Mouse (Mus musculus): ENCODE measurements around the gene Rad51d. TPM values are rescaled to one million over a fixed set of nuclear protein-coding genes. Genes with fewer than 3 reads are reported as not detected.

Rad51d gene
- polyA plus RNA-seq, 1 experiment: 10.2 TPM

GRCm38 (mm10) chr11:82855327-82855973 lies 35.0 kb downstream of the Rad51d start:
- Histone ChIP-seq H3K4me1 (ENCODE audit: control insufficient read depth, insufficient read depth, insufficient read length, low read length) (no peaks in the 10 kb centered on the region), H3K27me3 (ENCODE audit: control insufficient read depth, insufficient read depth, low read length) (no peaks in the 10 kb centered on the region), H3K4me3 (ENCODE audit: low read depth, low read length) (no peak overlapping the region), H3K36me3 (ENCODE audit: control insufficient read depth, insufficient read depth, low read length) (no peaks in the 10 kb centered on the region), H3K27ac (ENCODE audit: insufficient read depth, low read depth, low read length) (no peak overlapping the region)
- WGBS: 80% methylated on average over 9 of the region's 9 CpGs
- TF ChIP-seq POLR2A (IDR thresholded peaks at IDR 0.05; ENCODE audit: low read depth, low read length) (no peak), CTCF (IDR thresholded peaks at IDR 0.05; ENCODE audit: extremely low read depth, insufficient read length, insufficient replicate concordance, low read depth, low read length) (no peak)

DNA sequence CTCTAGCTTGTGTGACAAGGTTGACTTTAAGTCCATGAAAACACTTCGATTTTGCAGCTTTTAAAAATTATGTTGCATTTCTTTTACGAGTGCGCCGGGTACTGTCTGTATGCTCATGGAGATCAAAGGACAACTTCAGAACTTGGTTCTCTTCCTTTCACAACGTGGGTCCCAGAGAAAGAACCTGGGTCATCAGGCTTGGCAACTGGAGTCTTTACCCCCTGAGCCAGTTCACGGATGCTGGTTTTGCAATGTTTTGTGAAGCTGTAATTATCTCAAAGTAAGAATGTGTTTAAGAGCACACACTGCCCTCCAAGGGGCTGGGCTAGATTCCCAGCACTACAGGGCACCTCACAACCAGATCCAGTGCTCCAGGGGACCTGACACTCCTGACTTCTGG lies 36.3 kb downstream of the Rad51d start:
- no peak overlapping the region for H3K27ac ChIP-seq (ENCODE audit: insufficient read depth, low read depth, low read length)
- no peak overlapping the region for H3K4me3 ChIP-seq (ENCODE audit: low read depth, low read length)
- 79% methylated on average over 6 of the region's 6 CpGs for WGBS
- H3K36me3 ChIP-seq (ENCODE audit: control insufficient read depth, insufficient read depth, low read length): no peaks in the 10 kb centered on the region
- TF ChIP-seq POLR2A (IDR thresholded peaks at IDR 0.05; ENCODE audit: low read depth, low read length): no peak
- TF ChIP-seq CTCF (IDR thresholded peaks at IDR 0.05; ENCODE audit: extremely low read depth, insufficient read length, insufficient replicate concordance, low read depth, low read length): no peak
- no peaks in the 10 kb centered on the region for H3K27me3 ChIP-seq (ENCODE audit: control insufficient read depth, insufficient read depth, low read length)
- no peaks in the 10 kb centered on the region for H3K4me1 ChIP-seq (ENCODE audit: control insufficient read depth, insufficient read depth, insufficient read length, low read length)

DNA sequence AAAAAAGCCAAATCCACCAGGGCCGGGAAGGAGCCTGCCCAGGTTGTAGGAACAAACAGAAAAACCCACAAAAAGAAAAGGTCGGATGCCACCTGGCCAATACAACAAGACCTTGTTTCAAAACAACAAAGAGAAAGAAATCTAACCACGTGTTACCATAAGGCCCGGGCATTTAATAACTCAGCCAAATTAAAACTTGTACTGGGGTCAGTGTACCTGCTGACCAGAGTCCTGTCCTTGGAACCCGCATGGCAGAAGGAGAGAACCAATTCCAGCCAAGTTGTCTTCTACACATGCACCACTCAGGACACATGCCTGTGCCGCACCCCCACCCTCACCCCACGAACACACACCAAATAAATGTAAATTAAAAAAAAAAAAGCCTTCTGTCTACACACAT lies 37.5 kb downstream of the Rad51d start:
- Histone ChIP-seq H3K36me3 (ENCODE audit: control insufficient read depth, insufficient read depth, low read length) (no peaks in the 10 kb centered on the region), H3K27ac (ENCODE audit: insufficient read depth, low read depth, low read length) (no peak overlapping the region), H3K4me3 (ENCODE audit: low read depth, low read length) (no peak overlapping the region), H3K27me3 (ENCODE audit: control insufficient read depth, insufficient read depth, low read length) (no peaks in the 10 kb centered on the region), H3K4me1 (ENCODE audit: control insufficient read depth, insufficient read depth, insufficient read length, low read length) (no peaks in the 10 kb centered on the region)
- 86% methylated on average over 7 of the region's 7 CpGs for WGBS
- no peak for TF ChIP-seq POLR2A (IDR thresholded peaks at IDR 0.05; ENCODE audit: low read depth, low read length)
- no peak for TF ChIP-seq CTCF (IDR thresholded peaks at IDR 0.05; ENCODE audit: extremely low read depth, insufficient read length, insufficient replicate concordance, low read depth, low read length)

DNA sequence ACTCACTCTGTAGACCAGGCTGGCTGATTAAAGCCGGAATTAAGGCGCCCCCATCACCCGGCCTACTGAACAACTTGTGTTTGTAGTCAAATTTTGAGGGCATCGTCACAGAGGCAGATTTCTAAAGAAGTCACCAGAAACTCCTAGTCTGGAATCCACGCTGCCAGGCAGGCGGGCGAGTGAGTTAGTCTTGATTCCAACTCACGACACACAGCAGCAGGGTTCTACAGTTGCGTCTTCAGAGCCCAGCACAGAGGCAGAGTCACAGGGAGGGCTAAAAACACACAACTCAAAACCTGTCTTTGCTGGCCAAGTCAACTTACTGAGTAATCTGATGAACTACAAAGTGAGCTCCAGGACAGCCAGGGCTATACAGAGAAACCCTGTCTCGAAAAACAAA lies 37.9 kb downstream of the Rad51d start:
- 92% methylated on average over 10 of the region's 10 CpGs for WGBS
- Histone ChIP-seq H3K27ac (ENCODE audit: insufficient read depth, low read depth, low read length) (no peak overlapping the region), H3K36me3 (ENCODE audit: control insufficient read depth, insufficient read depth, low read length) (no peaks in the 10 kb centered on the region), H3K4me3 (ENCODE audit: low read depth, low read length) (no peak overlapping the region), H3K27me3 (ENCODE audit: control insufficient read depth, insufficient read depth, low read length) (no peaks in the 10 kb centered on the region), H3K4me1 (ENCODE audit: control insufficient read depth, insufficient read depth, insufficient read length, low read length) (no peaks in the 10 kb centered on the region)
- no peak for TF ChIP-seq POLR2A (IDR thresholded peaks at IDR 0.05; ENCODE audit: low read depth, low read length)
- TF ChIP-seq CTCF (IDR thresholded peaks at IDR 0.05; ENCODE audit: extremely low read depth, insufficient read length, insufficient replicate concordance, low read depth, low read length): no peak

GRCm38 (mm10) chr11:82852115-82852514 lies 38.3 kb downstream of the Rad51d start:
- TF ChIP-seq CTCF (IDR thresholded peaks at IDR 0.05; ENCODE audit: extremely low read depth, insufficient read length, insufficient replicate concordance, low read depth, low read length) (no peak), POLR2A (IDR thresholded peaks at IDR 0.05; ENCODE audit: low read depth, low read length) (no peak)
- no peak overlapping the region for H3K4me3 ChIP-seq (ENCODE audit: low read depth, low read length)
- 81% methylated on average over 11 of the region's 11 CpGs for WGBS
- no peaks in the 10 kb centered on the region for H3K4me1 ChIP-seq (ENCODE audit: control insufficient read depth, insufficient read depth, insufficient read length, low read length)
- no peaks in the 10 kb centered on the region for H3K36me3 ChIP-seq (ENCODE audit: control insufficient read depth, insufficient read depth, low read length)
- H3K27ac ChIP-seq (ENCODE audit: insufficient read depth, low read depth, low read length): no peak overlapping the region
- no peaks in the 10 kb centered on the region for H3K27me3 ChIP-seq (ENCODE audit: control insufficient read depth, insufficient read depth, low read length)

DNA sequence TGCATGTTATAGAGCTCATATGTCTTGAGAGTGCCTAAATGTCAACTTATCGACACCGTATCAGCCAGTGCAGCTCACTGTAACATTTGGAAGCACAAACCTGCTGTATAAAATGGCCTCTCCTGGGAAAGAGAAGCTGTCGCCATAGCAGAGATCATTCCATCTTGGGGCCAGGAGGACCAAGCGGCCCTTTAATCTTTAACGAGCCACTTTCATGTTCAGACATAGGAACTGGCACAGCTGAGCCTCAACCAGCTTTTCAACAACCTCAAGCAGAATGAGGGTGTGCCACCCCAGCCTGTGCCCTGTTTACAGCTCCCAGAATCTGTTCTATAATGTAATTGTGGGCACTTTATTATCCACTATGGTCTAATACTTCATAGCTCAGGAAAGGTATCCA lies 40.2 kb downstream of the Rad51d start:
- WGBS: 68% methylated on average over 5 of the region's 5 CpGs
- no peaks in the 10 kb centered on the region for H3K4me1 ChIP-seq (ENCODE audit: control insufficient read depth, insufficient read depth, insufficient read length, low read length)
- H3K27ac ChIP-seq (ENCODE audit: insufficient read depth, low read depth, low read length): no peak overlapping the region
- no peak for TF ChIP-seq CTCF (IDR thresholded peaks at IDR 0.05; ENCODE audit: extremely low read depth, insufficient read length, insufficient replicate concordance, low read depth, low read length)
- no peak for TF ChIP-seq POLR2A (IDR thresholded peaks at IDR 0.05; ENCODE audit: low read depth, low read length)
- H3K36me3 ChIP-seq (ENCODE audit: control insufficient read depth, insufficient read depth, low read length): no peaks in the 10 kb centered on the region
- no peaks in the 10 kb centered on the region for H3K27me3 ChIP-seq (ENCODE audit: control insufficient read depth, insufficient read depth, low read length)
- no peak overlapping the region for H3K4me3 ChIP-seq (ENCODE audit: low read depth, low read length)

DNA sequence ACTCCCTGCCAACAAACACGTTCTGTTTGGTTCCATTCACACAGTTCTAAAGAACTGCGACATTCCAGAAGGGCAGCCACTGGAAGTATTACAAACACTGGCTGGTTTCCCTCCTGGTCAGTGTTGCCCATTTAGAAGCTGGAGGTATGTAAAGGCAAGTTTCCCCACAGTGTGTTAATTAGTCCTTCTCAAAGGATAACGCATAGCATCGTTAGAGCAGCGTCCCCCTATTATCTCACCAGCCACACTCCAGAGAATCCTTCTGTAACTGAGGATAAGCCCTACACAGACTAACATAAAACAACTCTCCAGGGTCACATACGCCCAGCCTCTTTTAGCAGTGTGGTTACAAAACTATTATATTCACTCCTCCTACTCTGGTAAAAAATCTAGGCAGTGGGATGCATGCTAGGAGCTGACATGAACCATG lies 42.8 kb downstream of the Rad51d start:
- Histone ChIP-seq H3K36me3 (ENCODE audit: control insufficient read depth, insufficient read depth, low read length) (no peaks in the 10 kb centered on the region), H3K27ac (ENCODE audit: insufficient read depth, low read depth, low read length) (no peak overlapping the region), H3K4me3 (ENCODE audit: low read depth, low read length) (no peak overlapping the region), H3K4me1 (ENCODE audit: control insufficient read depth, insufficient read depth, insufficient read length, low read length) (no peaks in the 10 kb centered on the region), H3K27me3 (ENCODE audit: control insufficient read depth, insufficient read depth, low read length) (no peaks in the 10 kb centered on the region)
- 84% methylated on average over 6 of the region's 6 CpGs for WGBS
- TF ChIP-seq POLR2A (IDR thresholded peaks at IDR 0.05; ENCODE audit: low read depth, low read length): no peak
- TF ChIP-seq CTCF (IDR thresholded peaks at IDR 0.05; ENCODE audit: extremely low read depth, insufficient read length, insufficient replicate concordance, low read depth, low read length): no peak
